Comparison of ENCODE assay signal across 28 mouse cellular contexts in the genomic region with DNA sequence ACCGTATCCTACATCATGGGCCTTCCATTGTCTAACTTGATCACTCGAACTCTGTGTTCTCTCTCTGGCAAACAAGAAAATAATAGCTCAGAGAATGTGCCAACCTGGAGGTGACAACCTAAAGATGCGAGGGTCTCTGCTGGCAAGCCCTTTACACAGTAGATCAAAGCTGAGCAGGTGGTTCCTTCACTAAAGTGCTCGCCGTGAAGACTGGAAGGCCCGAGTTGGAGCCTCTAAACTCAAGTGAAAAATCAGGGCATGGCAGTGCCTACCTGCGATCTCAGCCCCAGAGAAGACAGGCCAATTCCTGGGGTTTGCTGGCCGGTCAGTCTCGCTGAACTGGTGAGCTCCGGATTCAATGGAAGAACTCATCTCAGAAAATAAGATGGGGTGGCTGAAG. TPM values are rescaled to one million over a fixed set of nuclear protein-coding genes. Genes with fewer than 3 reads are reported as not detected.
DNase-seq lines count a peak whose midpoint lies in the region; ATAC-seq lines count a peak whose summit lies in the region.
"Had no signal": no experiment of that assay in that cellular context is flagged by ENCODE, and none has a peak within 500 bp of the region (broad histone marks: within the 10 kb centered on the region; RNA-seq: fewer than 3 reads in every experiment).

No protein-coding gene starts in this region.

- peak; percentile 88 for DNase-seq in heart, adult 11 months
- no peak for DNase-seq in heart, adult 8-10 months (ENCODE audit: low spot score)
- peak; percentile 26 for DNase-seq in midbrain, embryonic 11.5 days (ENCODE audit: low spot score, missing footprints)
- DNase-seq in embryonic facial prominence, embryonic 10.5 days (ENCODE audit: low spot score): no peak
- DNase-seq: adrenal gland, postnatal 10 days; cerebellum, adult 11 months; cerebellum, adult 9-11 months; embryo, embryonic 11 days; kidney, adult 18-20 months; layer of hippocampus, adult 9-11 months; lung, adult 2 months; lung, postnatal 14 days; midbrain, embryonic 14.5 days; right cerebral cortex, postnatal 25 days had no signal

- H3K27ac ChIP-seq in intestine, embryonic 15.5 days: no peak overlapping the region
- H3K27ac ChIP-seq in intestine, embryonic 16.5 days (ENCODE audit: low read length): no peak overlapping the region
- H3K27ac ChIP-seq in midbrain, embryonic 11.5 days (ENCODE audit: low read depth, low read length): no peak overlapping the region
- H3K27ac ChIP-seq in midbrain, embryonic 13.5 days: no peak overlapping the region
- H3K27ac ChIP-seq in embryonic facial prominence, embryonic 10.5 days (replicated peaks): 0 out of 2 replicates have a peak overlapping the region, but pooled peaks have one; percentile 37
- H3K27ac ChIP-seq: embryonic facial prominence, embryonic 13.5 days; forebrain, embryonic 15.5 days; hindbrain, embryonic 14.5 days; kidney, postnatal 0 days; liver, embryonic 14.5 days had no signal

- H3K9ac ChIP-seq in intestine, embryonic 15.5 days: no peak overlapping the region
- H3K9ac ChIP-seq in intestine, embryonic 16.5 days (ENCODE audit: low read depth, low read length): no peak overlapping the region
- no peak overlapping the region for H3K9ac ChIP-seq in midbrain, embryonic 11.5 days (ENCODE audit: low read length)
- no peak overlapping the region for H3K9ac ChIP-seq in midbrain, embryonic 13.5 days (replicated peaks)
- H3K9ac ChIP-seq: forebrain, embryonic 15.5 days; hindbrain, embryonic 14.5 days; liver, embryonic 14.5 days had no signal

- no peak for ATAC-seq in intestine, embryonic 15.5 days
- ATAC-seq in intestine, embryonic 16.5 days: no peak
- ATAC-seq in midbrain, embryonic 11.5 days (ENCODE audit: low FRiP score): no peak
- no peak for ATAC-seq in midbrain, embryonic 13.5 days
- ATAC-seq in megakaryocyte-erythroid progenitor cell, adult 5-6 weeks (replicated peaks; ENCODE audit: low FRiP score, low TSS enrichment, poor library complexity, severe bottlenecking): no peak

- no peaks in the 10 kb centered on the region for H3K36me3 ChIP-seq in intestine, embryonic 15.5 days
- no peaks in the 10 kb centered on the region for H3K36me3 ChIP-seq in intestine, embryonic 16.5 days (ENCODE audit: control insufficient read depth, insufficient read depth, low read length)
- no peaks in the 10 kb centered on the region for H3K36me3 ChIP-seq in midbrain, embryonic 11.5 days (ENCODE audit: control insufficient read depth, insufficient read depth, low read length)
- H3K36me3 ChIP-seq in midbrain, embryonic 13.5 days: no peaks in the 10 kb centered on the region
- H3K36me3 ChIP-seq in embryonic facial prominence, embryonic 10.5 days (replicated peaks): no peaks in the 10 kb centered on the region
- H3K36me3 ChIP-seq: embryonic facial prominence, embryonic 13.5 days; forebrain, embryonic 10.5 days; forebrain, embryonic 15.5 days; G1E had no signal

- no peaks in the 10 kb centered on the region for H3K9me3 ChIP-seq in intestine, embryonic 15.5 days
- no peaks in the 10 kb centered on the region for H3K9me3 ChIP-seq in intestine, embryonic 16.5 days (ENCODE audit: control insufficient read depth, low read length)
- H3K9me3 ChIP-seq in midbrain, embryonic 11.5 days (ENCODE audit: control insufficient read depth, low read length): no peaks in the 10 kb centered on the region
- H3K9me3 ChIP-seq in midbrain, embryonic 13.5 days: no peaks in the 10 kb centered on the region
- no peaks in the 10 kb centered on the region for H3K9me3 ChIP-seq in embryonic facial prominence, embryonic 10.5 days
- H3K9me3 ChIP-seq: embryonic facial prominence, embryonic 13.5 days; forebrain, embryonic 10.5 days; forebrain, embryonic 15.5 days; G1E had no signal

- H3K4me2 ChIP-seq in intestine, embryonic 15.5 days (replicated peaks): peak overlapping the region; percentile 28; the same call in 1 of the 2 replicates
- no peak overlapping the region for H3K4me2 ChIP-seq in intestine, embryonic 16.5 days (ENCODE audit: low read depth, low read length)
- H3K4me2 ChIP-seq in midbrain, embryonic 11.5 days: no peak overlapping the region
- no peak overlapping the region for H3K4me2 ChIP-seq in midbrain, embryonic 13.5 days (replicated peaks)
- H3K4me2 ChIP-seq: embryonic facial prominence, embryonic 13.5 days; forebrain, embryonic 15.5 days; hindbrain, embryonic 14.5 days had no signal

- H3K4me3 ChIP-seq in intestine, embryonic 15.5 days (replicated peaks): no peak overlapping the region
- H3K4me3 ChIP-seq in intestine, embryonic 16.5 days (ENCODE audit: low read length): no peak overlapping the region
- H3K4me3 ChIP-seq in midbrain, embryonic 11.5 days (ENCODE audit: low read depth, low read length): no peak overlapping the region
- no peak overlapping the region for H3K4me3 ChIP-seq in midbrain, embryonic 13.5 days (replicated peaks)
- no peak overlapping the region for H3K4me3 ChIP-seq in embryonic facial prominence, embryonic 10.5 days
- H3K4me3 ChIP-seq: embryonic facial prominence, embryonic 13.5 days; forebrain, embryonic 10.5 days; forebrain, embryonic 15.5 days had no signal

- H3K27me3 ChIP-seq in intestine, embryonic 15.5 days (replicated peaks): no peaks in the 10 kb centered on the region
- no peaks in the 10 kb centered on the region for H3K27me3 ChIP-seq in intestine, embryonic 16.5 days (replicated peaks; ENCODE audit: control insufficient read depth, insufficient read depth, low read length)
- H3K27me3 ChIP-seq in midbrain, embryonic 11.5 days (ENCODE audit: control insufficient read depth, insufficient read depth, low read length): no peaks in the 10 kb centered on the region
- H3K27me3 ChIP-seq in midbrain, embryonic 13.5 days: no peaks in the 10 kb centered on the region
- peaks cover 52% of the 10 kb centered on the region for H3K27me3 ChIP-seq in embryonic facial prominence, embryonic 10.5 days (replicated peaks; ENCODE audit: low read depth, poor library complexity, severe bottlenecking)
- H3K27me3 ChIP-seq: forebrain, embryonic 15.5 days; Patski had no signal

- peaks cover 54% of the 10 kb centered on the region for H3K4me1 ChIP-seq in intestine, embryonic 15.5 days (replicated peaks)
- H3K4me1 ChIP-seq in intestine, embryonic 16.5 days (ENCODE audit: control insufficient read depth, insufficient read depth, low read length): peaks cover 31% of the 10 kb centered on the region
- no peaks in the 10 kb centered on the region; the same call in 1 of the 2 replicates for H3K4me1 ChIP-seq in midbrain, embryonic 11.5 days (ENCODE audit: control insufficient read depth, insufficient read depth, low read length)
- H3K4me1 ChIP-seq in midbrain, embryonic 13.5 days (replicated peaks): peaks cover 11% of the 10 kb centered on the region; the same call in 1 of the 2 replicates
- H3K4me1 ChIP-seq in embryonic facial prominence, embryonic 10.5 days: peaks cover 50% of the 10 kb centered on the region

- 86% methylated on average over 10 of the region's 10 CpGs for WGBS in intestine, embryonic 15.5 days
- 86% methylated on average over 10 of the region's 10 CpGs for WGBS in intestine, embryonic 16.5 days
- 88% methylated on average over 10 of the region's 10 CpGs for WGBS in midbrain, embryonic 11.5 days
- WGBS in midbrain, embryonic 13.5 days: 77% methylated on average over 10 of the region's 10 CpGs
- WGBS in embryonic facial prominence, embryonic 10.5 days: 83% methylated on average over 10 of the region's 10 CpGs

RNA-seq across cellular contexts. Expression of a gene that starts 15.6 kb away (rescaled TPM):
- total RNA-seq in heart, adult 8-10 months (2022): 1 to 10 TPM; 3.7 to 5.1 (median 4.1) TPM
- polyA plus RNA-seq in intestine, embryonic 15.5 days (2015; fragmentation: Nextera tagmentation; extraction: Ambion mirVana): 15.6 and 15.8 TPM in 2 replicates
- 12.4 and 14.0 TPM in 2 replicates for polyA plus RNA-seq in intestine, embryonic 16.5 days (2015; fragmentation: Nextera tagmentation; extraction: Ambion mirVana)
- polyA plus RNA-seq in midbrain, embryonic 11.5 days (2014; fragmentation: Nextera tagmentation; extraction: Ambion mirVana): 2.5 and 2.9 TPM in 2 replicates
- 5.7 and 6.3 TPM in 2 replicates for polyA plus RNA-seq in midbrain, embryonic 13.5 days (2015; fragmentation: Nextera tagmentation; extraction: Ambion mirVana)
- polyA plus RNA-seq in embryonic facial prominence, embryonic 10.5 days (2016; fragmentation: Nextera tagmentation; extraction: Ambion mirVana): 9.3 and 9.8 TPM in 2 replicates
- total RNA-seq in megakaryocyte-erythroid progenitor cell, adult 5-6 weeks (2014; fragmentation: Nextera tagmentation): not detected in 2 replicates
- total RNA-seq in megakaryocyte-erythroid progenitor cell, adult 5-6 weeks (2017): not detected in 2 replicates
- total RNA-seq: megakaryocyte progenitor cell, adult 5-6 weeks; neutrophil, adult 5-6 weeks had no signal
- polyA plus RNA-seq: G1E had no signal

RNA-seq across cellular contexts. Expression of a gene that starts 26.1 kb away (rescaled TPM):
- total RNA-seq in heart, adult 8-10 months (2022): 10 to 100 TPM; 39.5 to 50.6 (median 45.2) TPM
- polyA plus RNA-seq in intestine, embryonic 15.5 days (2015; fragmentation: Nextera tagmentation; extraction: Ambion mirVana): 66.8 and 72.0 TPM in 2 replicates
- polyA plus RNA-seq in intestine, embryonic 16.5 days (2015; fragmentation: Nextera tagmentation; extraction: Ambion mirVana): 67.6 and 74.8 TPM in 2 replicates
- 91.5 and 93.6 TPM in 2 replicates for polyA plus RNA-seq in midbrain, embryonic 11.5 days (2014; fragmentation: Nextera tagmentation; extraction: Ambion mirVana)
- 90.4 and 97.3 TPM in 2 replicates for polyA plus RNA-seq in midbrain, embryonic 13.5 days (2015; fragmentation: Nextera tagmentation; extraction: Ambion mirVana)
- 119 and 122 TPM in 2 replicates for polyA plus RNA-seq in embryonic facial prominence, embryonic 10.5 days (2016; fragmentation: Nextera tagmentation; extraction: Ambion mirVana)
- total RNA-seq in megakaryocyte-erythroid progenitor cell, adult 5-6 weeks (2014; fragmentation: Nextera tagmentation): 95.6 and 101 TPM in 2 replicates
- total RNA-seq in megakaryocyte-erythroid progenitor cell, adult 5-6 weeks (2017): 64.2 and 72.2 TPM in 2 replicates

RNA-seq across cellular contexts. Expression of a gene that starts 42.1 kb away (rescaled TPM):
- 1 to 10 TPM; 1.7 to 3.5 (median 2.8) TPM for total RNA-seq in heart, adult 8-10 months (2022)
- polyA plus RNA-seq in intestine, embryonic 15.5 days (2015; fragmentation: Nextera tagmentation; extraction: Ambion mirVana): 2.4 and 2.6 TPM in 2 replicates
- 2.4 TPM in 2 replicates for polyA plus RNA-seq in intestine, embryonic 16.5 days (2015; fragmentation: Nextera tagmentation; extraction: Ambion mirVana)
- polyA plus RNA-seq in midbrain, embryonic 11.5 days (2014; fragmentation: Nextera tagmentation; extraction: Ambion mirVana): 1.9 and 2.1 TPM in 2 replicates
- 15.6 and 16.6 TPM in 2 replicates for polyA plus RNA-seq in midbrain, embryonic 13.5 days (2015; fragmentation: Nextera tagmentation; extraction: Ambion mirVana)
- 2.0 and 2.2 TPM in 2 replicates for polyA plus RNA-seq in embryonic facial prominence, embryonic 10.5 days (2016; fragmentation: Nextera tagmentation; extraction: Ambion mirVana)
- 0.35 TPM in 1 of 2 replicates, not detected in the other for total RNA-seq in megakaryocyte-erythroid progenitor cell, adult 5-6 weeks (2014; fragmentation: Nextera tagmentation)
- total RNA-seq in megakaryocyte-erythroid progenitor cell, adult 5-6 weeks (2017): not detected in 2 replicates
- total RNA-seq: megakaryocyte progenitor cell, adult 5-6 weeks; neutrophil, adult 5-6 weeks had no signal

Comparison
In these comparisons a context has a peak if more than half of its experiments do, and no peak if none do; other contexts are left out.
1. DNase-seq: peak in heart, adult 11 months (single experiment) and midbrain, embryonic 11.5 days (single experiment); none in heart, adult 8-10 months (single experiment) and embryonic facial prominence, embryonic 10.5 days (single experiment).